Mouse (Mus musculus): ENCODE data around the gene Gm28051. TPM values are rescaled to one million over a fixed set of nuclear protein-coding genes. Genes with fewer than 3 reads are reported as not detected.

Gm28051 gene
- polyA plus RNA-seq, 1 experiment from 2014 or later = not detected

GRCm38 (mm10) chr12:102740285-102740684 lies 17.3 kb downstream of the Gm28051 start:
- Histone ChIP-seq H3K4me2 (no peak overlapping the region), H3K9me3 (replicated peaks) (no peaks in the 10 kb centered on the region), H3K9ac (no peak overlapping the region), H3K36me3 (ENCODE audit: poor library complexity, severe bottlenecking) (0 out of 2 replicates have a peak, but pooled peaks cover 4% of the 10 kb centered on the region), H3K4me1 (peaks cover 25% of the 10 kb centered on the region), H3K4me3 (no peak overlapping the region), H3K27me3 (no peaks in the 10 kb centered on the region), H3K27ac (no peak overlapping the region)
- no peak for ATAC-seq
- WGBS = 70% methylated on average over 3 of the region's 3 CpGs

GRCm38 (mm10) chr12:102739096-102739495 lies 18.5 kb downstream of the Gm28051 start:
- Histone ChIP-seq H3K4me2 (no peak overlapping the region), H3K36me3 (ENCODE audit: poor library complexity, severe bottlenecking) (0 out of 2 replicates have a peak, but pooled peaks cover 4% of the 10 kb centered on the region), H3K4me1 (peaks cover 16% of the 10 kb centered on the region), H3K27ac (no peak overlapping the region), H3K9me3 (replicated peaks) (no peaks in the 10 kb centered on the region), H3K27me3 (no peaks in the 10 kb centered on the region), H3K4me3 (no peak overlapping the region), H3K9ac (no peak overlapping the region)
- ATAC-seq = no peak
- WGBS = 78% methylated on average over 5 of the region's 5 CpGs

- no peaks in the 10 kb centered on the region for H3K36me3 ChIP-seq (ENCODE audit: poor library complexity, severe bottlenecking)
- 13% methylated on average over 4 of the region's 5 CpGs for WGBS
- no peak overlapping the region for H3K9ac ChIP-seq
These were observed 24.2 kb downstream of the Gm28051 start for GRCm38 (mm10) chr12:102733381-102733780.

GRCm38 (mm10) chr12:102730798-102731619 lies 26.6 kb downstream of the Gm28051 start:
- Histone ChIP-seq H3K4me2 (peak overlapping the region; percentile 57), H3K27ac (peak overlapping the region; percentile 88), H3K4me1 (peaks cover 24% of the 10 kb centered on the region), H3K9me3 (replicated peaks) (no peaks in the 10 kb centered on the region), H3K9ac (peak overlapping the region; percentile 28; the same call in 1 of the 2 replicates), H3K36me3 (ENCODE audit: poor library complexity, severe bottlenecking) (no peaks in the 10 kb centered on the region), H3K4me3 (peak overlapping the region; percentile 18), H3K27me3 (no peaks in the 10 kb centered on the region)
- peak; percentile 70 for ATAC-seq
- 22% methylated on average over 16 of the region's 16 CpGs for WGBS

More at GRCm38 (mm10) chr12:102733381-102733780, 24.2 kb downstream of the Gm28051 start:
- H3K27me3 ChIP-seq = no peaks in the 10 kb centered on the region
- H3K27ac ChIP-seq = no peak overlapping the region
- no peak for ATAC-seq
- H3K4me2 ChIP-seq = no peak overlapping the region
- no peak overlapping the region for H3K4me3 ChIP-seq
- peaks cover 24% of the 10 kb centered on the region for H3K4me1 ChIP-seq
- no peaks in the 10 kb centered on the region for H3K9me3 ChIP-seq (replicated peaks)

GRCm38 (mm10) chr12:102729855-102730797 lies 27.4 kb downstream of the Gm28051 start:
- peak overlapping the region; percentile 28; the same call in 1 of the 2 replicates for H3K9ac ChIP-seq

GRCm38 (mm10) chr12:102725761-102726175 lies 31.8 kb downstream of the Gm28051 start:
- Histone ChIP-seq H3K9me3 (replicated peaks) (no peaks in the 10 kb centered on the region), H3K27me3 (no peaks in the 10 kb centered on the region)
- WGBS = 87% methylated on average over 7 of the region's 7 CpGs

More at GRCm38 (mm10) chr12:102729855-102730797, 27.4 kb downstream of the Gm28051 start:
- Histone ChIP-seq H3K36me3 (ENCODE audit: poor library complexity, severe bottlenecking) (no peaks in the 10 kb centered on the region), H3K4me2 (peak overlapping the region; percentile 57), H3K4me1 (peaks cover 28% of the 10 kb centered on the region), H3K4me3 (peak overlapping the region; percentile 25), H3K27ac (peak overlapping the region; percentile 88), H3K9me3 (replicated peaks) (no peaks in the 10 kb centered on the region), H3K27me3 (no peaks in the 10 kb centered on the region)
- peak; percentile 99 for ATAC-seq
- WGBS = 31% methylated on average over 26 of the region's 26 CpGs

GRCm38 (mm10) chr12:102725146-102725545 lies 32.4 kb downstream of the Gm28051 start:
- Histone ChIP-seq H3K36me3 (ENCODE audit: poor library complexity, severe bottlenecking) (no peaks in the 10 kb centered on the region), H3K9ac (no peak overlapping the region), H3K4me2 (no peak overlapping the region), H3K27me3 (no peaks in the 10 kb centered on the region), H3K4me3 (no peak overlapping the region), H3K4me1 (peaks cover 11% of the 10 kb centered on the region), H3K27ac (no peak overlapping the region), H3K9me3 (replicated peaks) (no peaks in the 10 kb centered on the region)
- WGBS = 94% methylated on average over 6 of the region's 6 CpGs
- ATAC-seq = no peak

More at GRCm38 (mm10) chr12:102725761-102726175, 31.8 kb downstream of the Gm28051 start:
- H3K27ac ChIP-seq = no peak overlapping the region
- H3K36me3 ChIP-seq (ENCODE audit: poor library complexity, severe bottlenecking) = no peaks in the 10 kb centered on the region
- no peak for ATAC-seq
- H3K4me2 ChIP-seq = no peak overlapping the region
- no peak overlapping the region for H3K4me3 ChIP-seq
- H3K4me1 ChIP-seq = peaks cover 17% of the 10 kb centered on the region
- H3K9ac ChIP-seq = no peak overlapping the region

GRCm38 (mm10) chr12:102723861-102724260 lies 33.7 kb downstream of the Gm28051 start:
- H3K27me3 ChIP-seq = no peaks in the 10 kb centered on the region
- no peak overlapping the region for H3K9ac ChIP-seq
- WGBS = 73% methylated on average over 6 of the region's 6 CpGs
- peaks cover 7% of the 10 kb centered on the region; the same call in 1 of the 2 replicates for H3K4me1 ChIP-seq
- no peak overlapping the region for H3K4me2 ChIP-seq
- no peaks in the 10 kb centered on the region for H3K9me3 ChIP-seq (replicated peaks)
- H3K36me3 ChIP-seq (ENCODE audit: poor library complexity, severe bottlenecking) = no peaks in the 10 kb centered on the region
- H3K4me3 ChIP-seq = no peak overlapping the region
- no peak; the same call in 1 of the 2 replicates for ATAC-seq
- 0 out of 2 replicates have a peak overlapping the region, but pooled peaks have one; percentile 31 for H3K27ac ChIP-seq

GRCm38 (mm10) chr12:102722966-102723365 lies 34.6 kb downstream of the Gm28051 start:
- WGBS = 74% methylated on average over 8 of the region's 8 CpGs
- H3K36me3 ChIP-seq (ENCODE audit: poor library complexity, severe bottlenecking) = no peaks in the 10 kb centered on the region
- peaks cover 7% of the 10 kb centered on the region; the same call in 1 of the 2 replicates for H3K4me1 ChIP-seq
- no peaks in the 10 kb centered on the region for H3K27me3 ChIP-seq
- no peak overlapping the region for H3K4me3 ChIP-seq
- no peaks in the 10 kb centered on the region for H3K9me3 ChIP-seq (replicated peaks)
- H3K4me2 ChIP-seq = no peak overlapping the region
- ATAC-seq = no peak
- no peak overlapping the region for H3K9ac ChIP-seq
- H3K27ac ChIP-seq = no peak overlapping the region

- no peaks in the 10 kb centered on the region for H3K27me3 ChIP-seq
- H3K4me1 ChIP-seq = peaks cover 7% of the 10 kb centered on the region; the same call in 1 of the 2 replicates
- ATAC-seq = peak; percentile 17; the same call in 1 of the 2 replicates
- no peak overlapping the region for H3K4me2 ChIP-seq
- H3K27ac ChIP-seq = no peak overlapping the region
- no peak overlapping the region for H3K9ac ChIP-seq
- H3K9me3 ChIP-seq (replicated peaks) = no peaks in the 10 kb centered on the region
- 55% methylated on average over 11 of the region's 11 CpGs for WGBS
- no peak overlapping the region for H3K4me3 ChIP-seq
- no peaks in the 10 kb centered on the region for H3K36me3 ChIP-seq (ENCODE audit: poor library complexity, severe bottlenecking)
These were observed 35.1 kb downstream of the Gm28051 start for GRCm38 (mm10) chr12:102722451-102722850.

- Histone ChIP-seq H3K36me3 (ENCODE audit: poor library complexity, severe bottlenecking) (no peaks in the 10 kb centered on the region), H3K27me3 (no peaks in the 10 kb centered on the region), H3K4me1 (peaks cover 4% of the 10 kb centered on the region; the same call in 1 of the 2 replicates), H3K27ac (no peak overlapping the region), H3K4me3 (no peak overlapping the region), H3K9me3 (replicated peaks) (no peaks in the 10 kb centered on the region), H3K9ac (no peak overlapping the region), H3K4me2 (peak overlapping the region; percentile 12)
- 27% methylated on average over 13 of the region's 13 CpGs for WGBS
- peak; percentile 90 for ATAC-seq
These were observed 37.8 kb downstream of the Gm28051 start for GRCm38 (mm10) chr12:102719552-102720315.

Data from forebrain, embryonic 13.5 days (tissue).